Mouse (Mus musculus) hindbrain, embryonic 12.5 days (tissue): ENCODE measurements around the gene Disp1. TPM values are rescaled to one million over a fixed set of nuclear protein-coding genes. Genes with fewer than 3 reads are reported as not detected.

Experiments used
- ATAC-seq: fragments of 200-750 bp; cut with Nextera tagmentation; 2 replicates; pipeline ENCODE4 v1.8.0; 2017; ENCODE audit warnings: moderate TSS enrichment; ENCODE audit not compliant: low FRiP score
- H3K27ac ChIP-seq: fragments of 300-500 bp; sonication (generic); 2 replicates; pipeline ENCODE4 v1.5.1; 2016; ENCODE audit warnings: mild to moderate bottlenecking
- H3K27me3 ChIP-seq: fragments of 300-500 bp; sonication (generic); 2 replicates; pipeline ENCODE4 v1.6.1; 2016; ENCODE audit warnings: mild to moderate bottlenecking
- H3K36me3 ChIP-seq: fragments of 300-500 bp; sonication (generic); 2 replicates; pipeline ENCODE4 v1.6.1; 2016; ENCODE audit warnings: mild to moderate bottlenecking
- H3K4me1 ChIP-seq: fragments of 300-500 bp; sonication (generic); 2 replicates; pipeline ENCODE4 v1.6.1; 2016
- H3K4me2 ChIP-seq: fragments of 300-500 bp; sonication (generic); replicated peaks from 2 replicates; pipeline ENCODE4 v1.6.1; 2016; ENCODE audit warnings: mild to moderate bottlenecking
- H3K4me3 ChIP-seq: fragments of 300-500 bp; sonication (generic); 2 replicates; pipeline ENCODE4 v1.5.1; 2016; ENCODE audit warnings: mild to moderate bottlenecking
- H3K9ac ChIP-seq: fragments of 300-500 bp; sonication (generic); 2 replicates; pipeline ENCODE4 v1.6.1; 2016; ENCODE audit warnings: mild to moderate bottlenecking, moderate library complexity
- H3K9me3 ChIP-seq: fragments of 300-500 bp; sonication (generic); replicated peaks from 2 replicates; pipeline ENCODE4 v1.6.1; 2016; ENCODE audit warnings: mild to moderate bottlenecking
- WGBS: fragments of 180-500 bp; shearing (Covaris S2); methylation state at CpG from one replicate; pipeline ENCODE4 v1.1.7; 2016; 5-methylcytosine and 5-hydroxymethylcytosine counted together
- polyA plus RNA-seq: library from polyadenylated mRNA; unstranded; fragments of >200 nt; fragmentation: Nextera tagmentation; extraction: Ambion mirVana; gene quantifications from 2 replicates; pipeline ENCODE4 v1.2.1, GENCODE M21; 2016

Disp1 gene
- polyA plus RNA-seq, 1 experiment from 2014 or later = 15.8 TPM

DNA sequence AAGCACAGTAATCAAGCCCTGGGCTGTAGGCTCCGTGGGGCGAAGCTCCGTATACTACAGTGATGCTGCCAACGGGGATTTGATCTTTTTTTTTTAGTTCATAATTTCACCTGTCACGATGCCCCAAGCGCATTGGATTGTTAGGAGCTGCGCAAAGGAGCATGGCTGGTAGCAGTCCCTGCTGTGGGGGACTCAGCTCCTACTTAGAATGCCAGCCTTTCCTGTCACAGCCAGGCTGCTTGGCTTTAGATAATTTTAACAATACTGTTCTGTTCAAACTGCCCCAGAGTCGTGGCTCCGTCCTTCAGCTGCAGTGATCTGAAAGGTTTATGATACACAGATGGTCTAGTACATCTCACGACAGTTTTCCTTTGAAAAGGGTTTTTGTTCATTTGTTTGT is 29.9 kb downstream of the Disp1 start:
- no peaks in the 10 kb centered on the region for H3K9me3 ChIP-seq
- no peak overlapping the region for H3K4me2 ChIP-seq
- no peak overlapping the region for H3K27ac ChIP-seq
- no peak overlapping the region for H3K9ac ChIP-seq
- H3K4me3 ChIP-seq = no peak overlapping the region
- no peaks in the 10 kb centered on the region for H3K27me3 ChIP-seq
- no peak for ATAC-seq
- no peaks in the 10 kb centered on the region for H3K36me3 ChIP-seq
- H3K4me1 ChIP-seq = peaks cover 35% of the 10 kb centered on the region
- WGBS = 61% methylated on average over 10 of the region's 10 CpGs

DNA sequence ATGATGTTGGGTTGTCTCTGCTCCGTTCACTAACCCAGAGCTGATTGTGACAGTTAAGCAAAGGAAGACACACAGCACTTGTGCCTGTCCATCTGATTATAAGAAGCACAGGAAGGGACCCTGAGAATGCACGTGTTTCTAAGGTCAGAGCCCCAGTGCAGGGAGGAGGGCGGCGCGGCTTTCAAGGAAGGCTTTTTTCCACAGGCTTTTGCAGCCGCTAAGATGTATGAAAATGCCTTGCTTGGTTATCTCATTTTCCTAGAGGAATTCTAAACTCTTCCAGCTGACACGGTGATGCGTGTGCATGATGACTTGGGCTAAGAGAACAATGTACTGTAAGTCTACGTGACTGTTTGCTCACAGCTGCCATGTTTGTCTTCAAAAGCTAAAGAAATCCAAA is 30.9 kb downstream of the Disp1 start:
- H3K4me2 ChIP-seq = no peak overlapping the region
- H3K27me3 ChIP-seq = no peaks in the 10 kb centered on the region
- H3K9ac ChIP-seq = no peak overlapping the region
- no peak overlapping the region for H3K27ac ChIP-seq
- no peak overlapping the region for H3K4me3 ChIP-seq
- no peak for ATAC-seq
- H3K9me3 ChIP-seq = no peaks in the 10 kb centered on the region
- WGBS = 58% methylated on average over 9 of the region's 9 CpGs
- H3K4me1 ChIP-seq = peaks cover 35% of the 10 kb centered on the region
- H3K36me3 ChIP-seq = no peaks in the 10 kb centered on the region

DNA sequence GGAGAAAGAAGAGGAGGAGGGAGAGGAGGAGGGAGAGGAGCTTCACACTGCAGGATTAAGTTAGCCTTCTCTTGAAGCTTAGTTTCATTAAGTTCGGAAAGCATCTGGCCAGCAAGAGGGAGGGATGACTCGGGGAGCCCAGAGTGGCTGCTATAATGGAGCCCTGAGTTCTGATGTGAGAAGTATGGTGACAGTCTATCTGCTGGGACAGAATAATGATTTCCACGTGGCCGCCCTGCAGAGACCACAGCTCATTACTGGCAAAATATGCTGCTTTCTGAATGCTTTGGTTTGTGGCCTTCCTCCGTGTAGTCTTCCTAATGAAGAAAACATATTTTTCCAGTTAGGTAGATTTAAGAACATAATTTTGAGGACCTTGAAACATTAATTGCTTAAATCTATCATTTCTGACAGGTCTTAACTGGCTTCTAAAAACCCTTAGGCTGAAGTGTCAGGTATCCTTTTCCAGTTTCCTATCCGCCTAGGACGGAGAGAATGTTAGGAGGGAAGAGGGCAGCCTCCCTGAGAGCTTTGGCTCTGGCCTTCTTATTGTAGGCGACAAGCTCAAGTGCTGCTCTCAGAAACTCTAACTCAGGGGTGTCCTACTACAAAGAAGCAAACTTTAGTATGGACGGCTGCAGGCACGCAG is 32.2 kb downstream of the Disp1 start:
- Histone ChIP-seq H3K4me2 (no peak overlapping the region), H3K4me3 (no peak overlapping the region), H3K36me3 (no peaks in the 10 kb centered on the region), H3K9ac (no peak overlapping the region), H3K27ac (no peak overlapping the region), H3K9me3 (no peaks in the 10 kb centered on the region), H3K4me1 (peaks cover 36% of the 10 kb centered on the region), H3K27me3 (no peaks in the 10 kb centered on the region)
- whole genome bisulfite sequencing = 52% methylated on average over 10 of the region's 10 CpGs
- no peak for ATAC-seq

DNA sequence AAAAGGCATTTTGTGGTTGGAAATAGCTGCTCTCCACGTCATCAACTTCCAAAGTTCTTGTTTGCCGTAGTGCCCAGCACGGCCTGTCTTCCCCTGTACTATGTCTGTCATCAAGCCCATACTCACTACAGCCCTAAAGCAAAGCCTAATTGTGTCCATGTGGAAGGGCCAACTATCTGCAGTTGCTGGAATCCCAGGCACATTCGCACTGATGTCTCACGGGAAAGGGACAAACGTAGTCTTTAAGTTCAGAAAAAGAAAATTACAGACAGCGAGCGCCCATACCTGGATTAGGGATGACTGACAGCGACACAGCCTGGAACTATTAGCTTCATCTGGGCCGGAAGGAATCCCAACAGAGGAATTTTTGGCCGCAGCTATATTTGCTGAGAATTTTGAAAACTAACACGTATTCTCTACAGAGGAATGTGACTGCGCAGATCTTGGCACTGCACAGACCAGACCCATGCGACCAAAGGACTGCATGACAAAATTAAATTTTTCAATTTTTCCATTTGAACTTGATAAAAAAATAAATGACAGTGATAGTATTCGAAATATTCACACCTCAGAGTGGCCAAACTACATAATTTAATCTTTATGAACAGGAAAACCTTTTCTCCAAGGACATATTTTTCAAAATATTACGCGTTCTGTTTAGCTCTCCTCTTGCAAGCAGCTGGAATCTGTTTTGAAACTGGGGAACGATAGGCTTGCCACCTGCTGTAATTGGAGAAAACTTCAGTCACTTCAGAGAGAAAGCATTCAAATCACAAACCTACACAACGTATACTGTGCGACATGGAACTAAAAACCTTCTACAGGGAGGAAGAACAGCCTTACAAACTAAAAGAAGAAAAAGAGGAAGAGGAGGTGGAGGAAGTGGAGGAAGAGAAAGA is 33.0 kb downstream of the Disp1 start:
- Histone ChIP-seq H3K27ac (no peak overlapping the region), H3K4me1 (peaks cover 38% of the 10 kb centered on the region), H3K4me3 (no peak overlapping the region), H3K4me2 (no peak overlapping the region; the same call in 1 of the 2 replicates), H3K9me3 (no peaks in the 10 kb centered on the region), H3K27me3 (no peaks in the 10 kb centered on the region), H3K36me3 (no peaks in the 10 kb centered on the region), H3K9ac (no peak overlapping the region)
- WGBS = 69% methylated on average over 20 of the region's 20 CpGs
- no peak for ATAC-seq

DNA sequence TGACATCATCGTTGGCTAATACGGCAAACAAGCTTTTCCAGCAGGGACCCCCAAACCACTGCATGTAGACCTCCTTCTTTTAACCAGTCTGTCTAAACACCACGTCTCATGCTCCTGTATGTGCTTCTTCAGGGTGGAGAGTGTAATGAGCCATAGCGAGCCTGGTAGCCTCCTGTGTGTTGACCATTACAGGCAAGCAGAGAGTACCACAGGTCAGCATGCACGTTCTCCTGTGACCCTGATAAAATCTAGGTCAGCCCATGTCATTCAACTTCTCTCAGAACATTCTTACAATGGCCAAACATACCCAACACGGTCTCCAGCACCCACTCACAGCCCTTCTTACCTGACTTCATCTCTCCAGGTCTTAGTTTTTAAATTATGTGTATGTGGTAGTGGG is 35.8 kb downstream of the Disp1 start:
- ATAC-seq = no peak
- Histone ChIP-seq H3K27me3 (no peaks in the 10 kb centered on the region), H3K9ac (no peak overlapping the region), H3K4me3 (no peak overlapping the region), H3K9me3 (no peaks in the 10 kb centered on the region), H3K36me3 (no peaks in the 10 kb centered on the region), H3K27ac (no peak overlapping the region), H3K4me1 (peaks cover 43% of the 10 kb centered on the region), H3K4me2 (no peak overlapping the region)
- 65% methylated on average over 6 of the region's 6 CpGs for WGBS

DNA sequence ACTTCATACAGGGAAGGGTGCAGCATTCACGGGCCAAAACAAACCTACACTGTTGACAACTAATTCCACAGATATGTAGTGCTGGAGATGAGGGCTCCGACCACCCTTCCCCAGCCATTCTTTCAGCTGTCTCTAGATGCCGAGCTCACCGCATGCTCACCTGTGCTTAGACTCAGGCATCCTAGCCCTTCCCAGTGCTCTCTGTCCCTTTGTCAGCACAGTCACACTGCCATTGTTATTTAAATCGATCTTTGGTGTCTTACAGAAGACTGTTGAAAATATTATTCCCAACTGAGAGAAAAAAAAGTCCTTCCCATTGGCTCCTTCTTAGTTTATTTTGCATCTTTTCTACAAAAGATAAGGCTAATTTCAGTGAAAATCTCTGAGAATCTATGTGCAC is 36.6 kb downstream of the Disp1 start:
- 77% methylated on average over 5 of the region's 5 CpGs for WGBS
- no peaks in the 10 kb centered on the region for H3K9me3 ChIP-seq
- peaks cover 35% of the 10 kb centered on the region for H3K4me1 ChIP-seq
- H3K27ac ChIP-seq = no peak overlapping the region
- no peak for ATAC-seq
- no peak overlapping the region for H3K4me2 ChIP-seq
- H3K27me3 ChIP-seq = no peaks in the 10 kb centered on the region
- H3K36me3 ChIP-seq = no peaks in the 10 kb centered on the region
- no peak overlapping the region for H3K9ac ChIP-seq
- no peak overlapping the region for H3K4me3 ChIP-seq

DNA sequence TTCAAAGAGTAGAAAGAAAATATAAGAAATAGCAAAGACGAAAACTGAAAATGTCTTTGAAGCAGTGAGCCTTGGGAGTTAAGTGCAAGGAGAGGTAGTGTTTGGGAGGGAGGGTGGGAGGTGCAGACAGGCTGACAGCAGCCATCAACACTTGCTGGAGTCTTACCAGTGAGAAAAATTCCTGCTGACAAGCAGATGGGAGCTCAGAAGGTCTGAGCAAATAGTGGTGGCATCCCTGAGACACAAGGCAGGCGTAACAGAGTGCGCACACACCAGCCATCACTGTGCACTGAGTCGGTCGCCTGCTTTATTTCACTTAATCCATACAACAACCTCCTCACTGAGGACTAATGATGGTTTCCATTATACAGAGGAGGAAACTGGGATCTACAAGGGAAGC is 37.8 kb downstream of the Disp1 start:
- Histone ChIP-seq H3K4me1 (peaks cover 24% of the 10 kb centered on the region), H3K9ac (no peak overlapping the region), H3K9me3 (no peaks in the 10 kb centered on the region), H3K27ac (no peak overlapping the region), H3K36me3 (no peaks in the 10 kb centered on the region), H3K4me2 (no peak overlapping the region), H3K27me3 (no peaks in the 10 kb centered on the region), H3K4me3 (no peak overlapping the region)
- WGBS = 66% methylated on average over 5 of the region's 5 CpGs
- no peak for ATAC-seq

DNA sequence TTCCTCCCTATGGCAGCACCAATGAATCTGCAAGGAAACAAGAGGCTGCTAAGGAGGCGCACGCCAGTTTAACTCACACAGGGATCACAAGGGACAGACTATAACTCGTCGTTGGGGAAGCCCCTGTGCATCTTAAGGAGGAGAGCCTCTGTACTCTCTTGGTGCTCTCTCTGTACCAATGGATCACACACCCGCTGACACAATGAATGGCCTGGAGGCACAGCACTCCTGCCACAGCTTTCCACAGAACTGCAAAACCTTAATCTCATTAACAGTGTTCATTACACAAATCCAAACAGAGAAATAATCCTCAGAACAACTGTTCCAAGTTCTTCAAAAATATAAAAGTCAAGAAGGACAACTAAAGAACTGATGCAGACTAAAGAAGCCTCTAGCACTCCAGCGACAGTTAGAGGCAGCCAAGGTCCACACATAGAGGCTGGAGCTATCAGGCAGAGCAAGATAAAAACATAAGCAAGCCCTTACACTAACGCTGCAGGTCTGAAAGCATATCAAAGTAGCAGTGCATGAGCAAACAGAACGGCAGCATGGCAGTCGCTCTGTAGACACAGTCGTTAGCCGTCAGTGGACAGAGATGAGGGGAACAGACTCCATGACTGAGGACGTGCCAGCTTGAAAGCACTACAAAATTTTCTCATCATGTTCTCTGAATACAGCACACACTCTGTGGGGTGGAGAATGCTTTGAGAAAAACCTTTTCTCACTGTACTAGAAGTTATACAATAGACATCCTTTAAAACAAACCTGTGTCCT is 38.5 kb downstream of the Disp1 start:
- no peak overlapping the region for H3K9ac ChIP-seq
- no peak overlapping the region for H3K4me2 ChIP-seq
- no peaks in the 10 kb centered on the region for H3K27me3 ChIP-seq
- H3K4me3 ChIP-seq = no peak overlapping the region
- H3K27ac ChIP-seq = 0 out of 2 replicates have a peak overlapping the region, but pooled peaks have one; percentile 55
- H3K36me3 ChIP-seq = no peaks in the 10 kb centered on the region
- H3K4me1 ChIP-seq = peaks cover 20% of the 10 kb centered on the region
- no peak for ATAC-seq
- no peaks in the 10 kb centered on the region for H3K9me3 ChIP-seq
- 54% methylated on average over 12 of the region's 12 CpGs for WGBS

DNA sequence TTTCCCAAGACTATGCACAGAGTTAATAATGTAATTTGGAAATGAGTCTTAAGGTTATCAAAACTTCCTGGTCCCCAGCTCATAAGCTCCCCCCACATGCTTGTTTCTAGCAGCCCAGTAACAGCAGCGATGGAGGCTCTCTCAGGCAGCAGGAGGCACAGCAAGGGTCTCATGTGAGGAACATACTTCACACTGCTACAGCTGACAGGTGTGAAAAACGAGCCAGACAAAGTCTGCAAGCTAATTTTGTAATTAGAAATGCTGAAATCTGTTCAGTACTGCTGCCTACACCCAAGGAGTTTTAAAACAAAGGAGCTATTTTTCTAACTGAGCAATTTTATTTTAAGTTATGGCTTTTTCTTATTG is 40.3 kb downstream of the Disp1 start:
- no peak overlapping the region for H3K4me3 ChIP-seq
- WGBS = 32% methylated on average over 2 of the region's 2 CpGs
- ATAC-seq = no peak
- H3K4me2 ChIP-seq = no peak overlapping the region
- H3K4me1 ChIP-seq = peaks cover 20% of the 10 kb centered on the region
- no peaks in the 10 kb centered on the region for H3K27me3 ChIP-seq
- no peak overlapping the region for H3K27ac ChIP-seq
- H3K36me3 ChIP-seq = no peaks in the 10 kb centered on the region
- H3K9me3 ChIP-seq = no peaks in the 10 kb centered on the region
- H3K9ac ChIP-seq = no peak overlapping the region

DNA sequence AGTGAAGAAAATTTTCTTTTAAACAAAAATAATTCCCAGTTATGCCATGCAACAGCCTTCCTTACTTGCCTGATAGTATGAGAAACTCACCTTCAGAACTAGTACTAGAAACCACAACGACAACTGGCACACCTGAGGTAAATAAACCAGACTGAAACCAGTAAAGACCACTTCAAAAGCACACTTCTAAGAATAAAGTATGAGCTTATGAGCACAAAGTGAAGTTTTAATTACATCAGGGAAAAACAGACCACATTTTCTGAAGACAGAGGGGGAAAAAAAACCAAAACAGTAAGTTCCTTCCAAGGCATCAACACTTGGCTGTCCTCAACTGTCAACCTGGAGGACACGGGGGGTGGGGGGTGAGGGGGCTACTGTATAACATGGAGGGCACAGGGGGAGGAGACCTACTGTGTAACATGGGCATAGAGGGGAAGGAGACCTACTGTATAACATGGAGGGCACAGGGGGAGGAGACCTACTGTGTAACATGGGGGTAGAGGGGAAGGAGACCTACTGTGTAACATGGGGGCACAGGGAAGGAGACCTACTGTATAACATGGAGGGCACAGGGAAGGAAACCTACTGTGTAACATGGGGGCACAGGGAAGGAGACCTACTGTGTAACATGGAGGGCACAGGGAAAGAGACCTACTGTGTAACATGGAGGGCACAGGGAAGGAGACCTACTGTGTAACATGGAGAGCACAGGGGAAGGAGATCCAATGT is 40.9 kb downstream of the Disp1 start:
- Histone ChIP-seq H3K4me2 (no peak overlapping the region), H3K9me3 (no peaks in the 10 kb centered on the region), H3K4me1 (peaks cover 20% of the 10 kb centered on the region), H3K36me3 (no peaks in the 10 kb centered on the region), H3K4me3 (no peak overlapping the region), H3K27ac (no peak overlapping the region), H3K9ac (no peak overlapping the region), H3K27me3 (no peaks in the 10 kb centered on the region)
- ATAC-seq = no peak
- 92% methylated on average over 2 of the region's 2 CpGs for WGBS

DNA sequence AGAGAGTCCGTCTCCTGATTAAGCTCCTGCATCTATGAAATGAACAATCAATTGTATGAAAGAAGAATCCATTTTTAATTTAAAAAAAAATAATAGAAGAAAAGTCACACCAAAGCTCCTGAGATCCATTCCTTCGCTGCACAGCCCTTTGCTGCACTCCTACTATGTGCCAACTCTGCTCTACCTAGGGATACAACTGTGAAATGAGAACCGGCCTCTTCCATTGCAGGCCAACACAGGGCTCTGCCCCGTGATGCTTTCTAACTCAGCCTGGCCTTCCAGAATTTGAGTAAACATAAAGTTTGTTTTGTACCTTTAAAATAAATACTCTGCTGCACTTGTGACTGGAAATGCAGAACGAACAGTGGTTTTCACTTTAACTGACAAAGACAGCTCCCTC is 42.0 kb downstream of the Disp1 start:
- Histone ChIP-seq H3K27ac (no peak overlapping the region), H3K9me3 (no peaks in the 10 kb centered on the region), H3K36me3 (no peaks in the 10 kb centered on the region), H3K4me1 (peaks cover 20% of the 10 kb centered on the region), H3K27me3 (no peaks in the 10 kb centered on the region), H3K4me3 (no peak overlapping the region), H3K4me2 (no peak overlapping the region), H3K9ac (no peak overlapping the region)
- 84% methylated on average over 5 of the region's 5 CpGs for WGBS
- ATAC-seq = no peak

DNA sequence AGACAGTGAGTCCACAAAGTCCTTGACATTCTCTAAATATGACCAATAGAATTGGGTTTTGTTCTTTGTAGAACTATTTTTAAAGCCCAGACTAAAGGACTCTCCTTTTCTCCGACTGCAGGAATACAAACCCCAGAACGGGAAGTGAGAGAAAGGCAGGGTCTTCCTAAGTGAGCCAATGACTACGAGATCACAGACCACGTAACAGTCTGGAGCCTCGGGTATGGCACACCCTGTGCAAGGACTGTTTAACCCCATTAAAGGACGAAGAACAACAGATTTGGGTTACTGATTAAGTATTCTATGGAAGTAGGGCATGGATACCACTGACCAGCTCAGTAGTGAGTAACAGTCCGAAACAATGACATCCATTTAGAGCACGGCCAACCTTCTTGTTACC is 46.1 kb downstream of the Disp1 start:
- 76% methylated on average over 8 of the region's 8 CpGs for WGBS
- no peak overlapping the region for H3K4me3 ChIP-seq
- H3K9me3 ChIP-seq = no peaks in the 10 kb centered on the region
- no peaks in the 10 kb centered on the region for H3K27me3 ChIP-seq
- no peak overlapping the region for H3K27ac ChIP-seq
- no peak for ATAC-seq
- H3K4me1 ChIP-seq = no peaks in the 10 kb centered on the region
- no peak overlapping the region for H3K9ac ChIP-seq
- H3K36me3 ChIP-seq = peaks cover 2% of the 10 kb centered on the region; the same call in 1 of the 2 replicates
- no peak overlapping the region for H3K4me2 ChIP-seq
